Mouse (Mus musculus) common myeloid progenitor, adult 5-6 weeks (primary cell): ENCODE data around the gene Rbm33. TPM values are rescaled to one million over a fixed set of nuclear protein-coding genes. Genes with fewer than 3 reads are reported as not detected.

ENCODE experiments used
- ATAC-seq: replicated peaks from 2 replicates; pipeline ENCODE4 v1.8.0; 2016; ENCODE audit warnings: low read depth, mild to moderate bottlenecking, moderate TSS enrichment, inconsistent platforms; ENCODE audit not compliant: poor library complexity, severe bottlenecking
- total RNA-seq: library from RNA; stranded (forward); fragments of 200-1000, 187-1606 nt; gene quantifications from 2 replicates; pipeline ENCODE4 v1.2.3, GENCODE M21; 2017

Rbm33 gene
- total RNA-seq, 1 experiment from 2014 or later, result 55.4 TPM

- no peak for ATAC-seq
Observed at GRCm38 (mm10) chr5:28458821-28459240, 141.9 kb downstream of the Rbm33 start.

DNA sequence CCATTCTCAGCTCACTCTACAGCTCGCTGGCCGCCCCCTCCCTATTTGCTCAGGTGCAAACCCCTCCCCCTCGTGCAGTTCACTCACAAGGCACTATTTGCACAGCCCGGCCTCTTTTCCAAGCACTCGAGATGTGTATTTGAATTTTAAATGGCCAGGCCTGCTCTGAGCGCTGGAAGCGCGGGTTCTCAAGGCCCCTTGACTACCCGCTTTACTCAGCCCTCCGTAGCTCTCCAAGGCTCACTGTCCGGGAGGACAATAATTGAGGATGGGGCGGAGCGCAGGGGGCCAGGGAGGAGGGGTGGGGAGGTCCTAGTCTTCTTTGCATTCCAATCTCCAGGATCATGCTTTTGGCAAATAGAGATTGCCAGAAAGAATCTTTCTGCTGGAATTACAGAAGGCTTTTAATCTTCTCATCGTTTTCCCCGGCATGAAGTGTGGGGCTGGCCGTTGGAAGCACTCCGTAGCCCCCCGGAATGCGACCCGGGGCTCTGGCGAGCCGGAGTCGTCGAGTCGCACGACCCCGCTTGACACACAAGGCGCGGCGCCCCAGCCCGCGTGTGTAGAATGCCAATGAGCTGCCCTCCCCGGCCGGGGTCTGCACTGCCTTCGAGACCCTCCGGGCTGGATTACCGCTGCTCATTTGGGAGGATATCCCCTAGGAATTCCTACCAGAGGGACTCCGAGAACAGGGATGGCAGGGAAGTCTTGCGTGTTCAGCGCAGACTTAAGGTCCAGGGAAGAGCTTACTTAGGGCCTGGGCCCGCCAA, 142.7 kb downstream of the Rbm33 start:
- ATAC-seq, result no peak

DNA sequence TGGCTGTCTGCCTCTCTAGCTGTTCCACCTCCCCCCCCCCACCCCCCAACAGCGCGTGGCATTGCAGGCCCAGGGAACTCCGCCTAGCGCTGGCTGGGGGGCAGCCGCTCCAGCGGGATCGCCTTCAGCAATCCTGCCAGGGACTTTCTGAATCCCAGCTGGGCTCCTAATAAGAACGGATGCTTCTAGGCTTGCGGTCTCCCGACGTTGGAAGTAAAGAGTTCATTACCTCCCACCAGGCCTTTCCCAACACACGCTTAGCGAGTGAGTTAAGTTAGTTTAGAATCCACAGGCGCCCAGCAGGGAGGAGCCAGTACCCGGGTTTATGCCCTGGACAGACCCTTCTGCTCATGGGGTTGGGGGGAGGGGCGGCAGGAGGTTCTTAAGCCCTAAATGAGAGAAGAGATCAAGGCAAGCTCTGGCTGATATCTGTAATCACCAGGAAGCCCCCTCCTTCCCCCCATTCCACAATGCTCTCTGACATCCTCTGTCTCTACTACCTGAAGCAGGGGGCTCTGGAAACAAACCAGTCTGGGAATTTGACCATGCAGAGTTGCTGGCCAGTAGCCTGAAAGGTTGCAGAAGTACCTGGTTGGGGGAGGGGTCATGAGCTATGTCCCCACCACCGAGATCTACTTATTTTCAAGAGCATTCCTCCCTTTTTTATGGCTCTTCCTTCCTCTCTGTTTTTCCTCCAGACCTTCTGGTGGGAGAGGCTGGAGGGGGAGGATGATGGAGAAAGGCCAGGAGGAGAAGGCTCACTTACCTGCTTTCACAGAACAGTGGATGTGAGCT, 143.8 kb downstream of the Rbm33 start:
- ATAC-seq, result no peak

- no peak for ATAC-seq
Observed at GRCm38 (mm10) chr5:28461376-28461775, 144.5 kb downstream of the Rbm33 start.

DNA sequence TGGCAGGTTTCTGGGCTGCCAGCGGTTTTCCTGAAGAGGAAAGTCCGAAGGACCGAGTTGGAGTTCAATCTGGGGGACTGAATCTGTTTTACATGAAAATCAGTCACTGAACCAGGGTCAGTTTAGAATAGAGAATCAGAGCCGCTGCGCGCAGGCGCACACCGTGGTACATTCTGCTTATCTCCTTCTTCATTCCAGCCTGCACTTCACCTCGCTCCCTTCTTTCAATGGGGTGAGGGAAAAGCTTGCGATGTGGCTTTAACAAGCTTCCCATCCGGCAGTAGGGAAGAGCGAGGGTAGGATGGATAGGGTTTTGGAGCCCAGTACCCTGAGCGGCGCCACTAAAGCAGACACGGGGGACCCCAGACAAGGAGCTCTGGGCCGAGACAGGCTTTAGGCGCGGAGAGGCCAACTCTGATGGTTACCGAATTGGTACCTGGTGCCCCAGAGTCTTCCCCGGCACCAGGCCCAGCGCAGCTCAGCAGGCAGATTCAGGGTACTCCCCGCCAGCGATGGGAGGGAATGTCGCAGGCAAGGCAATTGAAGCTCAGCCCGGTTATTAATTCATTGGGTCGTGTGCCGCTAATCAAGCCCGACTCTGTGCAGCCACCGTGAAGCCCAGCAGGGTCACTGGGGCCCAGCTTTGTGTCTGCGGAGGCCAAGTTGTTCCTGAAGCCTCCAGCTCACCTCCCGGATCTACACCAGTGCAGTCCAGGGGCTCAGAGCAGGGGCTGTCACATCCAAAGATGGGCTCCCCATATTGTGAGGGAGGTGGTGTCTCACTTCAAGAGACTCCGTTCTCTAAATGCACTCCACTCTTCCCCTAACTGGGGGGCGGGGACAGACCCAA, 146.0 kb downstream of the Rbm33 start:
- ATAC-seq, result no peak

DNA sequence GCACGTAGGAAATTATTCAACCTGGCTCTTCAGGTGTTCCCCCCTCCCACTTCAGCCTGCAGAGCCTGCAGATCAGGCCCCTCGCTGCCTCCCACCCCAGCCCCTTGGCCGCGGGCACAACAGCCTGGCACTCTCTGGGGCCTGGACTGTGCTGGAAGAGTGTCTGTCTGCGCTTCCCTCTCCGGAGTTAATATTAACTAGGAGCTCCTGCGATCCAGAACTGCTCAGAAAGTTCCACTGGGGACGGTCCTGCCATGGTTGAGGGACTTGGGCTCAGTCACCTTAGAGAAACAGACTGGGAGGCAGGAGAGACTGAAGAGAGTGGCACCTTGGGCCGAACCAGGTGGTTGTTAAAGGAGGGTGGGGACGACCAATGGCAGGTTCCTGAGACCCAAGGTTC, 146.7 kb downstream of the Rbm33 start:
- no peak for ATAC-seq

DNA sequence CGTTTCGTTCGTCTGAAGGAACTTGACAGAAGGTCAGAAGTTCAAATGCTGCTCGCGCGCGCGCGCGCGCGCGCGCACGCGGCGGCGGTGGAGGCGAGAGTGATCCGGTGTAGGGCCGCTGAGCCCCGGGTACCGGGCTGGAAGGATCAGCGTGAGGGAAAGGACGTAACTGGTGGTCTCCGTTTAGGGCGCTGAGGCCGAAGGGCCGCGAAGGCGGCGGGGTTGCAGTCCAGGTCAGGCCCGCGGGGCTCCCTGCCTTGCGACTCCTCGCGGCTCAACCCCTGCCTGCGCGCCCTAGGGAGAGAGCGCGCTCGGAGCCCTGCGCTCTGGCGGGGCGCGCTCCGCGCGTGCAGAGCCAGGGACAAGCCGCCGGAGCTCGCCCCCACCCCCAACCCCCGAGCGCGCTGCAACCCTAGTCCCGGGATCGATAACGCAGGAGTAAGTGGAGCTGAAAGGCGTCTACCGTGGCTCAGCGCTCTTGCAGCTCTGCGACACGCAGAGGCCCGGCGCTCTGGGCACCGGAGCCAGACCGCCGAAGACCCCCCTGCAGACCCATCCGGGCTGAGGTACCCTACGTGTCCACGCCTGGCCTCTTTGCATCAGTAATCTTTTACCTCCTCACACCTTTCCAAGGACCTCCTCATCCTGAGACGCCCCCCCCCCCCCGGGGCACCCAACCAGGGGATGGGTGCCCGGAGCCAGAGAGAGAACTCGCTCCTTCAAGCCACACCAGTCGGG, 147.6 kb downstream of the Rbm33 start:
- ATAC-seq, result no peak

DNA sequence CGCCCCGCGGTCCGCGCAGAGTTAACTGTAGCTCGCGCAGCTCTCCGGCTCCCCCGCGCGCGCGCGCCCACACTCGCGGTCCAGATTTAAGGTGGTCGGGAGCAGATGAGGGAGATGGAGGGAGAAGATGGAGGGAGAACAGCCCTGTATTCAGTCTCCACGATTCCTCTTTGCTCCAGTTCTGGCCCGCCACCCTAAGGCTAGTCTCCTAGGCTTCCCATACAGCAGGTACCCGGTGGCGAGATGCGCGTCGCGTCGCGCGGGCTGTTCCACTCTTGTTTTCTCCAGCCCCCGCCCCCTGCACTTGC, 148.1 kb downstream of the Rbm33 start:
- ATAC-seq, result no peak

DNA sequence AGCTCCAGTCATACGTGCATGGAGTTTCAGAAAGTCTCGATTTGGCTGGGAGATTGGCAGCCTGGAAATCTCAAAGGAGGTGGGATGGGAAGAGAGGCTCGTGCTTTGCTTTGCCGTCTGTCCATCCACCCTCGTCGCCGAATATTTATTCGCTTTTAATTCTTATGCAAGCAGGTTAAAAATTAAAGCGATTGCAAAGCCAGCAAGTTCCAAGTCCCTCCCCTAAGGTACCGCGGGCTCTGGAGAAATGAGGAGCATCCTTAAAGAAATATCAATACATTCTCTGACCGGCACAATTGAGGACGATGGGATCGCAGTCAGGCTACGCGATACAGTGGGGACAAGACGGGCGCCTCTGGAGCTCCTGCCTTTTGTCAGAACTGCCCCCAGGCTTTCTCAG, 148.6 kb downstream of the Rbm33 start:
- no peak for ATAC-seq

- no peak for ATAC-seq
Observed at GRCm38 (mm10) chr5:28466351-28466750, 149.4 kb downstream of the Rbm33 start.

- no peak for ATAC-seq
Observed at GRCm38 (mm10) chr5:28466760-28467306, 149.9 kb downstream of the Rbm33 start, which contains the start of gene Shh. Gene Shh, minus strand, starts transcription at chr5:28467256.

Other genes with a start within 250 kb of the Rbm33 start
- gene Insig1, start 245.8 kb upstream of the Rbm33 start, total RNA-seq, result 37.7 and 38.2 TPM in 2 replicates
- not detected in 2 replicates for gene En2, start 151.4 kb upstream of the Rbm33 start, total RNA-seq
- not detected in 2 replicates for gene Cnpy1, start 71.3 kb upstream of the Rbm33 start, total RNA-seq
- gene Shh, start 150.1 kb downstream of the Rbm33 start, total RNA-seq, result not detected in 2 replicates